Mouse (Mus musculus): ENCODE measurements at regions not wholly inside any gene's neighbourhood (a gene's known extent, or its start where the extent isn't known, plus 50 kb on each side); places are given as distances from the start of the nearest gene placed in this dataset.

GRCm38 (mm10) chr12:77133465-77134305 is 104.2 kb upstream of the Fut8 start:
- TF ChIP-seq CTCF (IDR thresholded peaks at IDR 0.05; ENCODE audit: borderline replicate concordance, insufficient read depth, low read length) (no peak), POLR2A (IDR thresholded peaks at IDR 0.05; ENCODE audit: low read depth, low read length) (no peak)
